Mouse (Mus musculus) inflammation-experienced regulatory T-cells, adult 16 weeks (primary cell): ENCODE measurements around the gene Kcnk4. TPM values are rescaled to one million over a fixed set of nuclear protein-coding genes. Genes with fewer than 3 reads are reported as not detected.

ENCODE experiments used
- polyA plus RNA-seq: library from polyadenylated mRNA; unstranded; fragments of 100-300 nt; shearing (Covaris generic); gene quantifications from one replicate; pipeline ENCODE4 v1.2.1, GENCODE M21; 2017

Gene Kcnk4
- not detected for polyA plus RNA-seq

GRCm38 (mm10) chr19:6934195-6934977 is at the start of gene Kcnk4:
Gene Kcnk4 (minus strand): TSS chr19:6934515.

GRCm38 (mm10) chr19:6980381-6981093 is 46.2 kb upstream of the Kcnk4 start, which contains the start of gene Fkbp2:
Gene Fkbp2 (minus strand): TSS chr19:6980501.

GRCm38 (mm10) chr19:6975537-6976521 is 41.5 kb upstream of the Kcnk4 start, which contains the start of gene Plcb3:
Gene Plcb3 (minus strand): TSS chr19:6976470.

GRCm38 (mm10) chr19:6974211-6975205 is 40.2 kb upstream of the Kcnk4 start, which contains the start of gene Ppp1r14b:
Gene Ppp1r14b (plus strand): TSS chr19:6974968.

GRCm38 (mm10) chr19:6942249-6942691 is 8.0 kb upstream of the Kcnk4 start, which contains the start of gene Gpr137:
Gene Gpr137 (minus strand): TSS chr19:6942480.

GRCm38 (mm10) chr19:6941372-6942248 is 7.3 kb upstream of the Kcnk4 start, which contains the start of gene Bad:
Gene Bad (plus strand): TSS chr19:6941861.

GRCm38 (mm10) chr19:6925307-6925573 is 9.1 kb downstream of the Kcnk4 start, which contains the start of gene Catsperz:
Gene Catsperz (minus strand): TSS chr19:6925380.

GRCm38 (mm10) chr19:6921647-6922567 is 12.4 kb downstream of the Kcnk4 start, which contains the start of gene Esrra:
Gene Esrra (minus strand): TSS chr19:6921813.

GRCm38 (mm10) chr19:6909507-6910289 is 24.6 kb downstream of the Kcnk4 start, which contains the start of the genes Trmt112 and Prdx5:
Gene Trmt112 (plus strand): TSS chr19:6909698.
Gene Prdx5 (minus strand): TSS chr19:6910106.

Other genes starting within 250 kb of the Kcnk4 start
- 53.0 TPM for gene Rps6ka4, start 93.9 kb downstream of the Kcnk4 start, polyA plus RNA-seq
- 68.9 TPM for gene Ccdc88b, start 76.3 kb downstream of the Kcnk4 start, polyA plus RNA-seq
- gene Trmt112, start 24.8 kb downstream of the Kcnk4 start, polyA plus RNA-seq, result 181 TPM
- 258 TPM for gene Prdx5, start 24.4 kb downstream of the Kcnk4 start, polyA plus RNA-seq
- 9.0 TPM for gene Esrra, start 12.7 kb downstream of the Kcnk4 start, polyA plus RNA-seq
- not detected for gene Catsperz, start 9.1 kb downstream of the Kcnk4 start, polyA plus RNA-seq
- 42.3 TPM for gene Bad, start 7.3 kb upstream of the Kcnk4 start, polyA plus RNA-seq
- 18.2 TPM for gene Gpr137, start 8.0 kb upstream of the Kcnk4 start, polyA plus RNA-seq
- gene Ppp1r14b, start 40.5 kb upstream of the Kcnk4 start, polyA plus RNA-seq, result 32.1 TPM
- 15.8 TPM for gene Plcb3, start 42.0 kb upstream of the Kcnk4 start, polyA plus RNA-seq
- 57.9 TPM for gene Fkbp2, start 46.0 kb upstream of the Kcnk4 start, polyA plus RNA-seq
- gene Vegfb, start 53.1 kb upstream of the Kcnk4 start, polyA plus RNA-seq, result 2.1 TPM
- gene Dnajc4, start 58.1 kb upstream of the Kcnk4 start, polyA plus RNA-seq, result 54.6 TPM
- gene Nudt22, start 61.6 kb upstream of the Kcnk4 start, polyA plus RNA-seq, result 39.3 TPM
- gene Trpt1, start 61.6 kb upstream of the Kcnk4 start, polyA plus RNA-seq, result 8.9 TPM
- gene Fermt3, start 85.0 kb upstream of the Kcnk4 start, polyA plus RNA-seq, result 472 TPM
- gene Stip1, start 105.5 kb upstream of the Kcnk4 start, polyA plus RNA-seq, result 205 TPM
- gene Macrod1, start 122.3 kb upstream of the Kcnk4 start, polyA plus RNA-seq, result 3.3 TPM
- not detected for gene Flrt1, start 171.2 kb upstream of the Kcnk4 start, polyA plus RNA-seq